Comparison of ENCODE assay signal across 13 mouse cellular contexts in genomic region chr15:61503436-61503835, GRCm38 (mm10).
DNase-seq lines count a peak whose midpoint lies in the region; ATAC-seq and TF ChIP-seq lines count a peak whose summit lies in the region.
"Had no signal": no experiment of that assay in that cellular context is flagged by ENCODE, and none has a peak within 500 bp of the region (broad histone marks: within the 10 kb centered on the region; RNA-seq: fewer than 3 reads in every experiment).

No protein-coding gene starts in this region.

- H3K9me3 ChIP-seq in forebrain, postnatal 0 days (ENCODE audit: low read length): no peaks in the 10 kb centered on the region
- H3K9me3 ChIP-seq in forebrain, embryonic 16.5 days (ENCODE audit: control insufficient read depth, low read length): no peaks in the 10 kb centered on the region
- no peaks in the 10 kb centered on the region for H3K9me3 ChIP-seq in midbrain, postnatal 0 days (ENCODE audit: low read length)
- no peaks in the 10 kb centered on the region for H3K9me3 ChIP-seq in midbrain, embryonic 15.5 days
- H3K9me3 ChIP-seq: hindbrain, embryonic 13.5 days; lung, embryonic 15.5 days had no signal

- H3K4me1 ChIP-seq in forebrain, postnatal 0 days (ENCODE audit: insufficient read depth): no peaks in the 10 kb centered on the region
- 0 out of 2 replicates have a peak, but pooled peaks cover 3% of the 10 kb centered on the region for H3K4me1 ChIP-seq in forebrain, embryonic 16.5 days (replicated peaks; ENCODE audit: control insufficient read depth, insufficient read depth, low read length)
- H3K4me1 ChIP-seq in midbrain, postnatal 0 days (ENCODE audit: insufficient read depth, low read length): no peaks in the 10 kb centered on the region
- H3K4me1 ChIP-seq in midbrain, embryonic 15.5 days: no peaks in the 10 kb centered on the region
- H3K4me1 ChIP-seq: hindbrain, embryonic 13.5 days; lung, embryonic 15.5 days had no signal

- H3K36me3 ChIP-seq in forebrain, postnatal 0 days (ENCODE audit: insufficient read depth): no peaks in the 10 kb centered on the region
- no peaks in the 10 kb centered on the region for H3K36me3 ChIP-seq in forebrain, embryonic 16.5 days (ENCODE audit: control insufficient read depth, insufficient read depth)
- H3K36me3 ChIP-seq in midbrain, postnatal 0 days (ENCODE audit: insufficient read depth, low read length): no peaks in the 10 kb centered on the region
- H3K36me3 ChIP-seq in midbrain, embryonic 15.5 days (replicated peaks): no peaks in the 10 kb centered on the region
- H3K36me3 ChIP-seq: hindbrain, embryonic 13.5 days; lung, embryonic 15.5 days had no signal

- peak; percentile 39 for DNase-seq in forebrain, postnatal 0 days
- peak; percentile 24 for DNase-seq in midbrain, postnatal 0 days (ENCODE audit: low spot score)
- DNase-seq in adrenal gland, postnatal 25 days: peak; percentile 47
- DNase-seq in ovary, postnatal 14 days (ENCODE audit: low spot score): peak; percentile 42
- DNase-seq in gastrocnemius, postnatal 25 days: no peak
- DNase-seq in yolk sac, embryonic 10.5 days (ENCODE audit: low spot score): no peak
- DNase-seq: heart, adult 18-20 months had no signal

- no peak for TF ChIP-seq CTCF in forebrain, postnatal 0 days (IDR thresholded peaks at IDR 0.05; ENCODE audit: low read depth)
- no peak for TF ChIP-seq CTCF in midbrain, postnatal 0 days (IDR thresholded peaks at IDR 0.05)

- WGBS in forebrain, postnatal 0 days: 40% methylated on average over 7 of the region's 7 CpGs
- 35% methylated on average over 7 of the region's 7 CpGs for WGBS in forebrain, embryonic 16.5 days
- 75% methylated on average over 7 of the region's 7 CpGs for WGBS in midbrain, postnatal 0 days
- 78% methylated on average over 7 of the region's 7 CpGs for WGBS in midbrain, embryonic 15.5 days

- H3K27me3 ChIP-seq in forebrain, postnatal 0 days (ENCODE audit: insufficient read depth, low read length): no peaks in the 10 kb centered on the region
- no peaks in the 10 kb centered on the region for H3K27me3 ChIP-seq in forebrain, embryonic 16.5 days (replicated peaks; ENCODE audit: control insufficient read depth, insufficient read depth, low read length)
- H3K27me3 ChIP-seq in midbrain, postnatal 0 days (ENCODE audit: insufficient read depth, low read length): no peaks in the 10 kb centered on the region
- H3K27me3 ChIP-seq in midbrain, embryonic 15.5 days (replicated peaks): no peaks in the 10 kb centered on the region
- H3K27me3 ChIP-seq: CH12.LX; hindbrain, embryonic 13.5 days; lung, embryonic 15.5 days had no signal

- H3K4me2 ChIP-seq in forebrain, postnatal 0 days (ENCODE audit: low read depth): no peak overlapping the region
- no peak overlapping the region for H3K4me2 ChIP-seq in forebrain, embryonic 16.5 days (ENCODE audit: low read length)
- H3K4me2 ChIP-seq in midbrain, postnatal 0 days (ENCODE audit: low read depth, low read length, poor library complexity, severe bottlenecking): no peak overlapping the region
- H3K4me2 ChIP-seq in midbrain, embryonic 15.5 days: no peak overlapping the region
- H3K4me2 ChIP-seq: hindbrain, embryonic 13.5 days; lung, embryonic 15.5 days had no signal

- H3K27ac ChIP-seq in forebrain, postnatal 0 days (ENCODE audit: low read depth, low read length): no peak overlapping the region
- H3K27ac ChIP-seq in forebrain, embryonic 16.5 days (ENCODE audit: low read length): no peak overlapping the region
- H3K27ac ChIP-seq in midbrain, postnatal 0 days (ENCODE audit: low read depth, low read length): no peak overlapping the region
- H3K27ac ChIP-seq in midbrain, embryonic 15.5 days: no peak overlapping the region
- H3K27ac ChIP-seq: hindbrain, embryonic 13.5 days; lung, embryonic 15.5 days had no signal

- no peak for ATAC-seq in forebrain, postnatal 0 days
- no peak for ATAC-seq in forebrain, embryonic 16.5 days
- ATAC-seq in midbrain, postnatal 0 days (ENCODE audit: low FRiP score): no peak
- no peak for ATAC-seq in midbrain, embryonic 15.5 days (replicated peaks)
- ATAC-seq: midbrain, embryonic 16.5 days had no signal

- H3K4me3 ChIP-seq in forebrain, postnatal 0 days (ENCODE audit: low read depth, low read length): no peak overlapping the region
- no peak overlapping the region for H3K4me3 ChIP-seq in forebrain, embryonic 16.5 days (replicated peaks; ENCODE audit: low read length)
- H3K4me3 ChIP-seq in midbrain, postnatal 0 days (ENCODE audit: low read depth, low read length): no peak overlapping the region
- H3K4me3 ChIP-seq in midbrain, embryonic 15.5 days: no peak overlapping the region
- H3K4me3 ChIP-seq: hindbrain, embryonic 13.5 days; lung, embryonic 15.5 days had no signal

- no peak overlapping the region for H3K9ac ChIP-seq in forebrain, postnatal 0 days
- no peak overlapping the region for H3K9ac ChIP-seq in forebrain, embryonic 16.5 days (replicated peaks; ENCODE audit: low read depth, low read length)
- no peak overlapping the region for H3K9ac ChIP-seq in midbrain, postnatal 0 days (replicated peaks; ENCODE audit: low read length, poor library complexity, severe bottlenecking)
- H3K9ac ChIP-seq in midbrain, embryonic 15.5 days: no peak overlapping the region
- H3K9ac ChIP-seq: hindbrain, embryonic 13.5 days; lung, embryonic 15.5 days had no signal

Comparison
In these comparisons a context has a peak if more than half of its experiments do, and no peak if none do; other contexts are left out.
1. DNase-seq: peak in forebrain, postnatal 0 days (single experiment), midbrain, postnatal 0 days (single experiment), adrenal gland, postnatal 25 days (single experiment) and ovary, postnatal 14 days (single experiment); none in gastrocnemius, postnatal 25 days (single experiment) and yolk sac, embryonic 10.5 days (single experiment).